Mouse (Mus musculus) hindbrain, embryonic 12.5 days (tissue): Measurements from ENCODE around the gene Crip1. TPM values are rescaled to one million over a fixed set of nuclear protein-coding genes. Genes with fewer than 3 reads are reported as not detected.
"Not testable (repeated sequence)": the region's sequence is repeated elsewhere in the genome, so short reads cannot be mapped to it uniquely, and the experiment has no call there.

ENCODE experiments used
- ATAC-seq: fragments of 200-750 bp; cut with Nextera tagmentation; 2 replicates; pipeline ENCODE4 v1.8.0; 2017; ENCODE audit warnings: moderate TSS enrichment; ENCODE audit not compliant: low FRiP score
- H3K27ac ChIP-seq: fragments of 300-500 bp; sonication (generic); 2 replicates; pipeline ENCODE4 v1.5.1; 2016; ENCODE audit warnings: mild to moderate bottlenecking
- H3K27me3 ChIP-seq: fragments of 300-500 bp; sonication (generic); 2 replicates; pipeline ENCODE4 v1.6.1; 2016; ENCODE audit warnings: mild to moderate bottlenecking
- H3K36me3 ChIP-seq: fragments of 300-500 bp; sonication (generic); 2 replicates; pipeline ENCODE4 v1.6.1; 2016; ENCODE audit warnings: mild to moderate bottlenecking
- H3K4me1 ChIP-seq: fragments of 300-500 bp; sonication (generic); 2 replicates; pipeline ENCODE4 v1.6.1; 2016
- H3K4me2 ChIP-seq: fragments of 300-500 bp; sonication (generic); replicated peaks from 2 replicates; pipeline ENCODE4 v1.6.1; 2016; ENCODE audit warnings: mild to moderate bottlenecking
- H3K4me3 ChIP-seq: fragments of 300-500 bp; sonication (generic); 2 replicates; pipeline ENCODE4 v1.5.1; 2016; ENCODE audit warnings: mild to moderate bottlenecking
- H3K9ac ChIP-seq: fragments of 300-500 bp; sonication (generic); 2 replicates; pipeline ENCODE4 v1.6.1; 2016; ENCODE audit warnings: mild to moderate bottlenecking, moderate library complexity
- H3K9me3 ChIP-seq: fragments of 300-500 bp; sonication (generic); replicated peaks from 2 replicates; pipeline ENCODE4 v1.6.1; 2016; ENCODE audit warnings: mild to moderate bottlenecking
- WGBS: fragments of 180-500 bp; shearing (Covaris S2); methylation state at CpG from one replicate; pipeline ENCODE4 v1.1.7; 2016; 5-methylcytosine and 5-hydroxymethylcytosine counted together
- polyA plus RNA-seq: library from polyadenylated mRNA; unstranded; fragments of >200 nt; fragmentation: Nextera tagmentation; extraction: Ambion mirVana; gene quantifications from 2 replicates; pipeline ENCODE4 v1.2.1, GENCODE M21; 2016

Crip1 gene
- polyA plus RNA-seq, 1 experiment from 2014 or later: 90.8 TPM

GRCm38 (mm10) chr12:113168031-113168536 is 22.0 kb downstream of the Crip1 start:
- Histone ChIP-seq H3K9me3 (no peaks in the 10 kb centered on the region), H3K4me2 (no peak overlapping the region), H3K9ac (no peak overlapping the region), H3K4me1 (0 out of 2 replicates have a peak, but pooled peaks cover 10% of the 10 kb centered on the region), H3K27ac (no peak overlapping the region), H3K27me3 (no peaks in the 10 kb centered on the region), H3K36me3 (peaks cover 12% of the 10 kb centered on the region), H3K4me3 (no peak overlapping the region)
- no peak for ATAC-seq
- 77% methylated on average over 9 of the region's 9 CpGs for WGBS

- Histone ChIP-seq H3K9me3 (no peaks in the 10 kb centered on the region), H3K27me3 (no peaks in the 10 kb centered on the region), H3K9ac (no peak overlapping the region), H3K27ac (no peak overlapping the region), H3K4me1 (no peaks in the 10 kb centered on the region), H3K4me2 (no peak overlapping the region), H3K36me3 (no peaks in the 10 kb centered on the region), H3K4me3 (no peak overlapping the region)
- 87% methylated on average over 18 of the region's 18 CpGs for WGBS
- no peak for ATAC-seq
Measured at GRCm38 (mm10) chr12:113176960-113177725, 31.0 kb downstream of the Crip1 start.

- 0 out of 2 replicates have a peak, but pooled peaks cover under 1% of the 10 kb centered on the region for H3K4me1 ChIP-seq
- no peaks in the 10 kb centered on the region for H3K9me3 ChIP-seq
- no peaks in the 10 kb centered on the region for H3K27me3 ChIP-seq
- H3K36me3 ChIP-seq: no peaks in the 10 kb centered on the region
- 57% methylated on average over 4 of the region's 4 CpGs for WGBS
- no peak overlapping the region for H3K4me2 ChIP-seq
- ATAC-seq: no peak
- no peak overlapping the region for H3K9ac ChIP-seq
- H3K27ac ChIP-seq: no peak overlapping the region
- no peak overlapping the region for H3K4me3 ChIP-seq
Measured at GRCm38 (mm10) chr12:113181020-113181419, 34.9 kb downstream of the Crip1 start.

- Histone ChIP-seq H3K27ac (no peak overlapping the region), H3K4me3 (no peak overlapping the region), H3K9ac (no peak overlapping the region), H3K27me3 (no peaks in the 10 kb centered on the region), H3K36me3 (peaks cover 19% of the 10 kb centered on the region), H3K4me1 (peaks cover 22% of the 10 kb centered on the region), H3K4me2 (no peak overlapping the region), H3K9me3 (no peaks in the 10 kb centered on the region)
- WGBS: 58% methylated on average over 5 of the region's 5 CpGs
- ATAC-seq: no peak
Measured at GRCm38 (mm10) chr12:113184945-113185344, 38.8 kb downstream of the Crip1 start.

- 1% methylated on average over 58 of the region's 63 CpGs for WGBS
- Histone ChIP-seq H3K9me3 (no peaks in the 10 kb centered on the region), H3K27me3 (no peaks in the 10 kb centered on the region), H3K4me2 (peak within 1 kb of the TSS; percentile 88), H3K27ac (no peak within 1 kb of the TSS), H3K9ac (peak within 1 kb of the TSS; percentile 83), H3K36me3 (peaks cover 26% of the 10 kb centered on the region), H3K4me3 (peak within 1 kb of the TSS; percentile 70), H3K4me1 (peaks cover 22% of the 10 kb centered on the region)
- ATAC-seq: peak; percentile 63
Measured at GRCm38 (mm10) chr12:113185442-113186291, 39.6 kb downstream of the Crip1 start, which contains the start of gene Tmem121. TSS of gene Tmem121 (plus strand) at chr12:113185930.

GRCm38 (mm10) chr12:113186326-113187010 is 40.4 kb downstream of the Crip1 start:
- H3K36me3 ChIP-seq: peaks cover 32% of the 10 kb centered on the region
- peak overlapping the region; percentile 88 for H3K4me2 ChIP-seq
- no peaks in the 10 kb centered on the region for H3K9me3 ChIP-seq
- peak overlapping the region; percentile 83 for H3K9ac ChIP-seq
- no peak overlapping the region for H3K27ac ChIP-seq
- no peaks in the 10 kb centered on the region for H3K27me3 ChIP-seq
- 41% methylated on average over 12 of the region's 12 CpGs for WGBS
- H3K4me3 ChIP-seq: peak overlapping the region; percentile 70
- peaks cover 22% of the 10 kb centered on the region for H3K4me1 ChIP-seq
- ATAC-seq: peak; percentile 13; the same call in 1 of the 2 replicates

GRCm38 (mm10) chr12:113187011-113187375 is 40.9 kb downstream of the Crip1 start:
- H3K36me3 ChIP-seq: peaks cover 33% of the 10 kb centered on the region
- no peaks in the 10 kb centered on the region for H3K27me3 ChIP-seq
- 63% methylated on average over 4 of the region's 4 CpGs for WGBS
- H3K4me3 ChIP-seq: peak overlapping the region; percentile 70
- ATAC-seq: no peak
- peak overlapping the region; percentile 60; the same call in 1 of the 2 replicates for H3K9ac ChIP-seq
- peak overlapping the region; percentile 88 for H3K4me2 ChIP-seq
- H3K4me1 ChIP-seq: peaks cover 22% of the 10 kb centered on the region
- H3K27ac ChIP-seq: no peak overlapping the region
- no peaks in the 10 kb centered on the region for H3K9me3 ChIP-seq

- H3K27me3 ChIP-seq: no peaks in the 10 kb centered on the region
- peak overlapping the region; percentile 39 for H3K4me3 ChIP-seq
- peaks cover 22% of the 10 kb centered on the region for H3K4me1 ChIP-seq
- H3K9me3 ChIP-seq: no peaks in the 10 kb centered on the region
- peaks cover 33% of the 10 kb centered on the region for H3K36me3 ChIP-seq
- H3K27ac ChIP-seq: no peak overlapping the region
- H3K9ac ChIP-seq: peak overlapping the region; percentile 60
- peak; percentile 62 for ATAC-seq
- WGBS: 4% methylated on average over 56 of the region's 56 CpGs
- H3K4me2 ChIP-seq: peak overlapping the region; percentile 88
Measured at GRCm38 (mm10) chr12:113187584-113188295, 41.6 kb downstream of the Crip1 start.

- Histone ChIP-seq H3K9me3 (no peaks in the 10 kb centered on the region), H3K9ac (no peak overlapping the region; the same call in 1 of the 2 replicates), H3K27ac (no peak overlapping the region), H3K4me1 (peaks cover 22% of the 10 kb centered on the region), H3K4me2 (peak overlapping the region; percentile 88), H3K36me3 (peaks cover 33% of the 10 kb centered on the region), H3K27me3 (no peaks in the 10 kb centered on the region), H3K4me3 (peak overlapping the region; percentile 39; the same call in 1 of the 2 replicates)
- 88% methylated on average over 51 of the region's 51 CpGs for WGBS
- ATAC-seq: no peak
Measured at GRCm38 (mm10) chr12:113188349-113189055, 42.4 kb downstream of the Crip1 start.

GRCm38 (mm10) chr12:113193423-113193822 is 47.3 kb downstream of the Crip1 start:
- Histone ChIP-seq H3K27me3 (no peaks in the 10 kb centered on the region), H3K9ac (no peak overlapping the region), H3K4me1 (no peaks in the 10 kb centered on the region; the same call in 1 of the 2 replicates), H3K4me2 (no peak overlapping the region), H3K27ac (no peak overlapping the region), H3K9me3 (peaks cover 4% of the 10 kb centered on the region; the same call in 1 of the 2 replicates), H3K4me3 (no peak overlapping the region), H3K36me3 (peaks cover 28% of the 10 kb centered on the region)
- WGBS: 80% methylated on average over 2 of the region's 2 CpGs
- no peak for ATAC-seq

GRCm38 (mm10) chr12:113199132-113199531 is 53.0 kb downstream of the Crip1 start:
- H3K4me2 ChIP-seq, ATAC-seq, H3K9ac ChIP-seq, H3K27me3 ChIP-seq, H3K4me1 ChIP-seq, H3K36me3 ChIP-seq, H3K4me3 ChIP-seq, H3K27ac ChIP-seq, H3K9me3 ChIP-seq: not testable (repeated sequence)
- 92% methylated on average over 3 of the region's 6 CpGs for WGBS
